Mouse (Mus musculus): Measurements from ENCODE around the gene Dpp8.
"Not testable (repeated sequence)": the region's sequence is repeated elsewhere in the genome, so short reads cannot be mapped to it uniquely, and the experiment has no call there.

DNA sequence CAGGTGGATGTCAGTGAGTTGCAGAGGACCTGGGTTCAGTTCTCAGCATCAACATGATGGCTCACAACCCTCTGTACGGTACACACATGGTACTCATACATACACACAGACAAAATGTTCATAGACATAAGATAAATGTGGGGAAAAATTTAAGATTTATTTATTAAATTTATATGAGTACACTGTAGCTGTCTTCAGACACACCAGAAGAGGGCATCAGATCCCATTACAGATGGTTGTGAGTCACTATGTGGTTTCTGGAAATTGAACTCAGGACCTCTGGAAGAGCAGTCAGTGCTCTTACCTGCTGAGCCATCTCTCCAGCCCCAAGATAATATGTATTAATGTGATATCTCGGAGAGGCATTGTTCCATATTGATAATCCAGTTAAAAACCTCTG, 47.9 kb downstream of the Dpp8 start:
- TF ChIP-seq CTCF (conservative IDR thresholded peaks at IDR 0.05; ENCODE audit: insufficient read depth, insufficient read length, low read depth, low read length); POLR2A (IDR thresholded peaks at IDR 0.05; ENCODE audit: low read depth, low read length): not testable (repeated sequence)
